Mouse (Mus musculus) left cerebral cortex, postnatal 14 days (tissue): ENCODE measurements at regions not wholly inside any gene's neighbourhood (a gene's known extent, or its start where the extent isn't known, plus 50 kb on each side); places are given as distances from the start of the nearest gene placed in this dataset.
A peak's percentile ranks its signal among the peaks of the same experiment; 100 is the strongest.
"Not testable (repeated sequence)": the region's sequence is repeated elsewhere in the genome, so short reads cannot be mapped to it uniquely, and the experiment has no call there.

ENCODE experiments used
- DNase-seq, 2 experiments: peaks; one replicate each; pipeline ENCODE4 v3.0.0; 2021 to 2022; ENCODE audit warnings: low spot score in 2 of 2, mixed read lengths in 1 of 2
- intact Hi-C: fragments of 180-260 bp; cut with DNase I; formaldehyde crosslinking; loops from one replicate; pipeline ENCODE4 v1.15.1; 2025

- peak; percentile 80 to 84 for DNase-seq
- intact Hi-C loops: not testable (repeated sequence)
These were observed 69.9 kb upstream of the Zfp825 start for GRCm38 (mm10) chr13:74563483-74564330.

- DNase-seq, intact Hi-C loops: not testable (repeated sequence)
These were observed 70.5 kb upstream of the Zfp825 start for GRCm38 (mm10) chr13:74564331-74564727.

GRCm38 (mm10) chr13:74569967-74570366 is 69.4 kb upstream of the Erap1 start:
- intact Hi-C loops, DNase-seq: not testable (repeated sequence)
